Mouse (Mus musculus): ENCODE measurements around the gene Cd200r3.

The Cd200r3 gene

GRCm38 (mm10) chr16:44943468-44943867, at the start of gene Cd200r3:
Gene Cd200r3, plus strand, starts transcription at chr16:44943678.
- DNase-seq (ENCODE audit: low read depth, low spot score), result no peak

DNA sequence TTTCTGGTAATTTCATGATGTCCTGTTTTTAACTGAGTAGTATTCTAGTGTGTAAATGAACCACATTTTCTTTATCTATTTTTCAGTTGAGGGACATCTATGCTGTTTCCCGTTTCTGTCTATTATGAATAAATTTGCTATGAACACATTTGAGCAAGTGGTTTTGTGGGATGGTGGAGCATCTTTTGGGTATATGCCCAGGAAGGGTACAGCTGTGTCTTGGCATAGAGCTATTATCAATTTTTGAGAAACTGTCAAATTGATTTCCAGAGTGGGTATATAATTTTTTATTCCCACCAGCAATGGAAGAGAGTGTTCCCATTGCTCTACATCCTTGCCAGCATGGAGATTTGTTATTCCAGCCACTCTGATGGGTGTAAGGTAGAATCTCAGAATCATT, 11.5 kb upstream of the Cd200r3 start:
- DNase-seq (ENCODE audit: low read depth, low spot score), result no peak

GRCm38 (mm10) chr16:44951360-44952114, 8.1 kb downstream of the Cd200r3 start:
- no peak for DNase-seq (ENCODE audit: low read depth, low spot score)

DNA sequence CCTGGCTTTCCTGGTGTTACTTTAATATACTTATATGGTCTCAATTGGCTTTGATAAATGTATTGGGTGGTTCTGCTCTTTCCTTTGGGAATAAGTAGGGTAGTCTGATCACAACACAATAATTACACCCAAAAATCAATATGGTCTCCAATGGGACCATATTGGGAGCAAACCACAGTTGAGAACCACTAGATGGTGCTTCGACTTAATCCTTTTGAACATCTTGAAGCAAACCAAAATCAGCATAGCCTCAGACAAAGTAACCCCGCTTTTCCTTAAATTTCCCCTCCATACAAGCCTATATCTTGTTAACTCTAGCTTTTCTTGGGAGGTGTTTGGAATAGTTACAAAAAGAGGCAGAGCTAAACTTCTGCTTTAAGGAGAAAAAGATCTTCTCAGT, 18.8 kb downstream of the Cd200r3 start:
- no peak for DNase-seq (ENCODE audit: low read depth, low spot score)

DNA sequence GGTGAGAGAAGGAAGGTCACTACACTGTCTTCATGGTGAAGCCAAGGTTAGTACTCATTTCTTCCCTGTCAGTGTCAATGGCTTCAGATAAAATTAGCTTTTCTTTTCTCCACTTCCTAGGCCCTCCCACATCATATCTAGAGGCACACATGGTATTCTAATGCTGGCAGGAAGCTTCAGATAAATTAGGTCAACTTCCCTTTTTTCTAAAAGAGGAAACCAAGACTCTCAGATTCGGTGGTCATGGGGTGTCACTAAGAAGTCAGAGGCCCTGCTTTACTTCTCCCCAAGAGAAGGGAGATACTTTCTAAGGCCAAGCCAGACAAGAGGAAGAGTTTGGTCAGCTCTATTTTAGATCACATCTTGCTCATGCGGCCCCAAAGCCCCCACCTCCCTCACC, 19.3 kb downstream of the Cd200r3 start:
- DNase-seq (ENCODE audit: low read depth, low spot score), result no peak

DNA sequence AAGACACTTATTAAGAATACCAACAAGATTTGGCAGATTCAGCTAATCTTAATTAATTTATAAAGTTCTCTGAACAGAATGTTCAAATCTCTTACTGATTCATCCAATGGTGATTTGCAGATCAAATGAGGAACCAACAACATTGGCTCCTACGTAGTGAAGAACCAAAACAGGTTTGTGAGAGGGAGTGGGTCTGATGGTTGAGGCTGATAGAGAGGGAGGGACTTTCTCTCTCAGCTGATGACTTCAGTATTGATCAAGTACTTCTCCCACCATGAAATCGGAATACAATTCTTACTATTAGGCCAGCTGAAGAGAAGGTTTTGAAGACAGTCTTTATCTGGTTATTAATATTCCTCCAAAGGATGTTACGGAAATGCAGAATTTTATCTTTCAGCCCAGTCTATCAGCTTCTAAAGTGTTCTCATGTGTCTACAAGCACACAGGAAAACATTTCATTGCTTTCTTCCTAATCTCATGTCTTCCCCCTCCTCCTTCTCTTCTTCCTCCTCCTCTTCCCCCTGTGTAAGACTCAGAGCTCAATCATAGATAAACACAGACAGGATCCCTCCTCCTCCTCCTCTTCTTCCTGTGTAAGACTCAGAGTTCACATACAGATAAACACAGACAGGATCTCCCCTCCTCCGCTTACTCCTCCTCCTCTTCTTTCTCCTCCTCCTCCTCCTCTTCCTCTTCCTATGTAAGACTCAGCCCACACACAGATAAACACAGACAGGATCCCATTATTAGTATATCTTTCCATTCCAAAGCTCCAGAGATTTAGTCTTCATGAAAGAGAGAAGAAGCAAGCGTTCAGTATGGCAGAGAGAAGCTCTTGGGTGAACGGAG, 21.3 kb downstream of the Cd200r3 start:
- DNase-seq (ENCODE audit: low read depth, low spot score), result no peak

DNA sequence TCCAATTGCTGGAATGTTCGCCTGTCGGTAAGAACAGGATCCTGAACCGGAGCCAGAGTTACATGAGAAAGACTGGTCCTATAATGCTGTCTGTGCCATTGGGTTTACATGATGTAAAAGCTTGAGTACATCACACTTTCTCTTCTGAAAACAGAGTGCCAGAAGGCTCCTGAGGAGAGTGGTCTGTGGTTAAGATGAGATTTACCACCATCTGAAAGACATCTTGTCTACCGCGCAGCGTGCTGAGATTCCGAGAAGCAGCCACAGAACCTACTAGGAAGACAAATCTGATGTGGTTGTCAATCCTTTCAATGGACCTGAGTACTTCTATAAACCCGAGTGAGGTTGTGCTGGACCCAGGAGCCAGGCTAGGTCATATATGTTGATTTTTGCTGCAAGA, 21.9 kb downstream of the Cd200r3 start:
- no peak for DNase-seq (ENCODE audit: low read depth, low spot score)

- no peak for DNase-seq (ENCODE audit: low read depth, low spot score)
Measured at GRCm38 (mm10) chr16:44965890-44966289, 22.4 kb downstream of the Cd200r3 start.

DNA sequence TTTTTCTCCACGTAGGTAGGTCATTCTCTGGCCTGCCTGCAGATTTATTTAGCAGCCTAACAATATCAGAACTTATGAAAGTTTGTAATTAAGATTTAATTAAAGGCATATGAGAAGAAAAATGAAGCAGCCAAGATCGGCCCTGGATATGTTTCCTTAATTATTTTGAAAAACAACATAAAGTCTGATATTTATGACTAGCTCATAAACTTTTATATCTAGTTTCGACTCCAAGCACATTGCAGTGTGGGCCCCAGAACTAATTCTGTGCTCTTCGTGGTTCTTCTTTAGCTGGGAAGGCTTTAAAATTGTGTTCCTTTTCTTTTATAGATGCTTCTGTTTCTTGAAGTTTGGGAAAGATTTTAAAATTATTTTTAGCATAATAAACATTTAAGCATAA, 23.4 kb downstream of the Cd200r3 start:
- no peak for DNase-seq (ENCODE audit: low read depth, low spot score)

DNA sequence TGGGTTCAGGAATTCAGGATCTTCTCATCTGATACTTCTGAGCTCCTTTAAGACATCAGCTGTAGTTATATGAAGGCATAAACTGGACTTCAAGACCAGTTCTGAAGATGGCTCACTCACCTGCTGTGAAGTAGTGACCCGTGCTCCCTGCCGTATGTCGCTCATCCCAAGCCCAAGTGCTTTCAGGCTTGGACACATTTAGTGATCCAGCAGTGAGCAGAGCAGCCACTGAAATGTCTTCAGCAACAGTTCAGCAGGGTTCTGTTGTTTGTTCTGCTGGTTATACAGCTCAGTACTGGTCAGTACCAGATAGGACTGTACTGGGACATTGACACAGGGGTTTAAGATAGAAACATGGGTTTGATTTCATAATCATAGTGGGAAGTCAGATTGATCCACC, 24.6 kb downstream of the Cd200r3 start:
- no peak for DNase-seq (ENCODE audit: low read depth, low spot score)

DNA sequence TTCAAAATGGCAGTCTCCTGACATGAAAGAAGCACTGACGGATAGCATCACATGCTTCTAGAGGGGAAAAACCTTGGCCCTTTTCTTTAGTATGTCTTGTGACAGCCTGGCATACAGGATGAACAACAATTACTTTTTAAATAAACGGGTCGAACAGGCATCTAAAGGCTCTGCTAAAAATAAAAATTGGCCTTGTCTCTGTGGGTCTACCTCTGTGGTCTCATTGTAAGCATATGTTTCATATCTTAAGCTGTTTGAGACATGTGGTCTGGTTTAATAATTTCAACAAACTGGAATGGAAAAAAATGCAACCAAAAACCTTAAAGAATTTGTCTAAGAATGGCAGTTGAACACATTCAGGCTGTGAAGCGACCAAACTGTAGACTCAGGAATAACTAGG, 27.4 kb downstream of the Cd200r3 start:
- DNase-seq (ENCODE audit: low read depth, low spot score), result no peak

DNA sequence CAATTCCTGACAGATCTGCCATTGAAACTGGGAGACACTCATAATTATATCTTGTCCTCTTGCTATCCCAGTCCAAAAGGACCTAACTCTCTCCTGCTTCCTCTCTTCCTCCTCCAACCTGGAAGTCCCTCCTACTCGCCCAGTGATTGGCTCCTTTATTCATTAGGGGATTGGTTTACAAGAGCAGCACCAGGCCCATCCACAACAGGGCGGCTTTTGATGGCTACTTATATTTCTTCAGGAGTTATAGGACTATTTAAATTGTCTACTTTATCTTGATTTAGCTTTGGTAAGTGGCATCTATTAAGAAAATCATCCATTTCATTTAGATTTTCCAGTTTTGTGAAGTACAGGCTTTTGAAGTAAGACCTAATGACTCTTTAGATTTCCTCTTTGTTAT, 30.6 kb downstream of the Cd200r3 start:
- DNase-seq (ENCODE audit: low read depth, low spot score), result no peak

DNA sequence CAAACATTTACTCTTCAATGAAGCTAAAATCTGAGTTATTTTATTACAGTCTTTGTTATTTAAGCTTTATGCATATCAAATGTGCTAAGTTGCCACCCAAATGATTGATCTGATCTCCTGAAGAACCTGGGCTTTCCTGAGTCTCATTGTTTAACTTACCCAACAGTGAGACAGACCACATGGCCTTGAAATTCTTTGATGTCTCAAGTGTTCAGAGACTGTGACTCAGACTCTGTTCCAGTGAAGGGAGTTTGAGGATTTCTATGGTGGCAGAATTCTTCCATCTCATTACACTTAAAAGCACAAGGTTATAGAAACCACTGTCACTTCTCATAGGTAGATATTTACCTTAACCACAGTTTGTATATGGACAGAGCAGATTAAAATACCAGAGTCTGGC, 32.6 kb downstream of the Cd200r3 start:
- no peak for DNase-seq (ENCODE audit: low read depth, low spot score)

- no peak for DNase-seq (ENCODE audit: low read depth, low spot score)
Measured at GRCm38 (mm10) chr16:44976892-44977633, 33.6 kb downstream of the Cd200r3 start.

- no peak for DNase-seq (ENCODE audit: low read depth, low spot score)
Measured at GRCm38 (mm10) chr16:44978193-44978592, 34.7 kb downstream of the Cd200r3 start.

DNA sequence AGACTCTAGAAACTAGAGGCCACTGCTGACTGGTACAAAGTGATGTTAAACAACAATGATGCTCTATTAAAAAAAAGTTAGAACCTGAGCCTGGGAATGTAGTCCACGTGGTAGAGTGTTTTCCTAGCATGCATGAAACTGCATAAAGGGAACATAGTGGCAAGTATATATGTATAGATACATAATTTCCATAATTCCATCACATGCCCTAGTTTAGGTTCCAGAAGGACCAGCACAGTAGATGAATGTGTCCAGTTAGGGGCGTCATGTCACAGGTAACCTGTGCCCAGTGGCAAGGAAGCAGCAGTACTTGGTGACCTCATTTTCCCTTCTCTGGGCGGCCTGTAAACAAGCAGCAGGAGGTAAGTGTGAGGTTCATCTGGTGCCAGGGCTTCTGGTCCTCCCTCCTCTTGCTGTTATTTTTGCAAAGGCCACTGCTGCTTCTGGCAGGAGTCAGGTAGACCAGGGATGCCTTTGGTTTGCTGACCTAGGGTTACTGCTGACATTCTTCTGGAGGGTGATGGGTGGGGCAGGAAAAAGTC, 35.9 kb downstream of the Cd200r3 start:
- no peak for DNase-seq (ENCODE audit: low read depth, low spot score)

GRCm38 (mm10) chr16:44982972-44983371, 39.5 kb downstream of the Cd200r3 start:
- DNase-seq (ENCODE audit: low read depth, low spot score), result no peak

DNA sequence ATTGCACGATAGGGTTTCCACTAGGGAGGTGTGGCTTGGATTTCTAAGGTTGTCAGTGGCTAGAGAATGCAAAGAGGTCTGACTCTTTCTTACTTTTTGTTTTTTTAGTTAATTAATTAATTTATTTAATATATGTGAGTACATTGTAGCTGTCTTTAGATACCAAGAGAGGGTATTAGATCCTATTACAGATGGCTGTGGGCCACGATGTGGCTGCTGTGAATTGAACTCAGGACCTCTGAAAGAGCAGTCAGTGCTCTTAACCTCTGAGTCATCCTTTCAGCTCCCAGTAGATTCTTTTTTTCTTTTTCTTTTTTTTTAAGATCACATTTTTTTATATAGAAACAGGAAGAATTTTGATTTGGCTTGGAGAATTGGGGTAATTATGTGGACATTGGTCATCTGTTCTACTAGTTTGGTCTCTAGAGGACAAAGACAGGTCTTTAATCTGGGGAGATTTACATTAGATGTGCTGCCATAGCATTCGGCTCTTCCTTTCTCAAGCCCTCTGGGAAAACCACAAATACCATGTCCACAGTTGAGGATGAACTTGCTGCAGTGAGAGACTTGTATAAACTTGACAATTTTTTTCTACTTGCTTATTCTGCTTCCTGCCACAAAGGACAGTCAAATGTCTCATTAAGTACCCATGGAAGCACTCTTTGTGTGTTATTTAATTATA, 40.0 kb downstream of the Cd200r3 start:
- DNase-seq (ENCODE audit: low read depth, low spot score), result no peak

DNA sequence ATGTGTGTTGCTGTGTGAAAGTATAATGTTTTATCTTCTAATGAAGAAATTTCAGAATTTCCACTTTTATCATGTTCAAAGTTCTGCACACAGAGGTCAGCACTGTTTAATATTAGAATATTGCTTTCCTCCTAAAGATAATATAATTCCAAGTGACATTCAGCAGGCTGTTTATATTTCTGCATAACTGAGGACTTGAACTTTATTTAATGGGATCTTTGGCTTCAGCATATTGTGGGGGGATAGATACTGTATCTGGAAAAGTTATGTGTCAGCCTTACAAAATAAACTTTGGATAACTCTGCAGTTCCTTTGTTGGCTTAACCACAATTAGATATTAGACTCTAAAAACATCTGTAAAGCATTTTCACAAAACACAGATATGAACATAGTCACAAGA, 40.6 kb downstream of the Cd200r3 start:
- DNase-seq (ENCODE audit: low read depth, low spot score), result no peak

DNA sequence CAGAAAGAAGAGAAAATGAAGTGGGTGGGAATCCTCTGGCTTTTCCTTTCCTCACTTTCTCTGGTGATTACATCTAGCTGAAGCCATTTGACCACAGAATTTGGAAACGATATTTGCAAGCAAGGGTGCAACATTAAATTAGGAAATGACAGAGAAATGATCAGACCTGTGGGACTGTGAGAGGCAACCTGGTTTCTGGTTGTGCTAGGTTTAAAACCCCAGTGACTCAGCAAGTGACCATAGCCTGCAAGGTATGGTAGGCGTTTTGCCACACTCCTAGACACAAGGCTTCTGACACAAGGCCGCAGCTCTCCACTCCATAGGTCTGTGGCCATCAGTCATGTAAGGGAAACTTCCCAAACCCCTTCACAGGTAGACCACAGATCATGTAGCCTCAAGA, 41.4 kb downstream of the Cd200r3 start:
- DNase-seq (ENCODE audit: low read depth, low spot score), result no peak

GRCm38 (mm10) chr16:44986029-44986428, 42.6 kb downstream of the Cd200r3 start:
- no peak for DNase-seq (ENCODE audit: low read depth, low spot score)
